Mouse (Mus musculus) thymus, adult 2 months (tissue): ENCODE data around the gene Sgms1. TPM values are rescaled to one million over a fixed set of nuclear protein-coding genes. Genes with fewer than 3 reads are reported as not detected.

Experiments
- DNase-seq: peaks from one replicate; pipeline ENCODE4 v3.0.0; 2021
- H3K27ac ChIP-seq: fragments of 200-500 bp; 2 replicates; pipeline ENCODE4 v1.5.1; 2012; ENCODE audit warnings: low read length, control low read depth; ENCODE audit not compliant: control insufficient read depth, insufficient read depth
- H3K27me3 ChIP-seq: fragments of 200-500 bp; 2 replicates; pipeline ENCODE4 v1.6.1; 2012; ENCODE audit warnings: mild to moderate bottlenecking, low read length, moderate library complexity, mixed read lengths; ENCODE audit not compliant: control insufficient read depth, insufficient read depth
- H3K36me3 ChIP-seq: fragments of 200-500 bp; 2 replicates; pipeline ENCODE4 v1.6.1; 2012; ENCODE audit warnings: mild to moderate bottlenecking, low read length, moderate library complexity; ENCODE audit not compliant: control insufficient read depth, insufficient read depth
- H3K4me1 ChIP-seq: fragments of 200-500 bp; replicated peaks from 2 replicates; pipeline ENCODE4 v1.6.1; 2012; ENCODE audit warnings: low read length; ENCODE audit not compliant: control insufficient read depth, insufficient read depth
- H3K4me3 ChIP-seq: fragments of 200-500 bp; 2 replicates; pipeline ENCODE4 v1.5.1; 2012; ENCODE audit warnings: mild to moderate bottlenecking, low read length, control low read depth, moderate library complexity; ENCODE audit not compliant: control insufficient read depth, insufficient read depth
- CTCF ChIP-seq: fragments of 200-500 bp; IDR thresholded peaks from 2 replicates; pipeline ENCODE4 v1.5.1; 2012; ENCODE audit warnings: mild to moderate bottlenecking, control low read depth, low read length, moderate library complexity, borderline replicate concordance; ENCODE audit not compliant: control insufficient read depth, poor library complexity, insufficient read depth; ENCODE audit errors: extremely low read depth
- POLR2A ChIP-seq: fragments of 200-500 bp; IDR thresholded peaks from 2 replicates; pipeline ENCODE4 v1.6.1; 2012; ENCODE audit warnings: mild to moderate bottlenecking, low read length, control low read depth, moderate library complexity; ENCODE audit not compliant: control insufficient read depth, poor library complexity, insufficient read depth; ENCODE audit errors: extremely low read depth
- WGBS: fragments of 180-500 bp; shearing (Covaris S2); methylation state at CpG from one replicate; pipeline ENCODE4 v1.1.7; 2018; 5-methylcytosine and 5-hydroxymethylcytosine counted together
- polyA plus RNA-seq: library from polyadenylated mRNA; depleted of rRNA; stranded (reverse); fragments of >200 nt; gene quantifications from 2 replicates; pipeline ENCODE4 v1.2.3, GENCODE M21; 2012

The Sgms1 gene
- polyA plus RNA-seq, 1 experiment: 7.4 TPM

DNA sequence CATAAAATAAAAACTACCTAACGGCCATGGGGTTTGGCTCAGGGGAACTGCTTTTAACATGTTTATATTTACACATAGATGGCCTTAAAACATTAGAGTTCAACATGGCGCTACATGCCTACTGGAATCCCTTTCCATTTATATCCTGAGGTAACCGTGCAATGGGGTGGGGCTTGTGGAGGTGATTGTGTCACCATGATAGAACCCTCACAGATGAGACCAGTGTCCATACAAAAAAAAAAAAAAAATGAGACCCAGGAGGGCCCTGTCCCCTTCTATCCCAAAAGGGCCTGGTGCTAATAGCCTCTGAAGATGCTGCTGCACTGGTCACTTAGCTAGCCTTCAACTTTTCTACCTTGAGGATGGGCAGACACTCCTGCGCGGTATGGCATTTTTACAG, 207.0 kb downstream of the Sgms1 start:
- Histone ChIP-seq H3K27me3 (no peaks in the 10 kb centered on the region), H3K36me3 (no peaks in the 10 kb centered on the region), H3K27ac (no peak overlapping the region), H3K4me1 (peaks cover 14% of the 10 kb centered on the region), H3K4me3 (no peak overlapping the region)
- 98% methylated on average over 5 of the region's 5 CpGs for WGBS
- no peak for DNase-seq
- TF ChIP-seq CTCF: no peak
- no peak for TF ChIP-seq POLR2A

DNA sequence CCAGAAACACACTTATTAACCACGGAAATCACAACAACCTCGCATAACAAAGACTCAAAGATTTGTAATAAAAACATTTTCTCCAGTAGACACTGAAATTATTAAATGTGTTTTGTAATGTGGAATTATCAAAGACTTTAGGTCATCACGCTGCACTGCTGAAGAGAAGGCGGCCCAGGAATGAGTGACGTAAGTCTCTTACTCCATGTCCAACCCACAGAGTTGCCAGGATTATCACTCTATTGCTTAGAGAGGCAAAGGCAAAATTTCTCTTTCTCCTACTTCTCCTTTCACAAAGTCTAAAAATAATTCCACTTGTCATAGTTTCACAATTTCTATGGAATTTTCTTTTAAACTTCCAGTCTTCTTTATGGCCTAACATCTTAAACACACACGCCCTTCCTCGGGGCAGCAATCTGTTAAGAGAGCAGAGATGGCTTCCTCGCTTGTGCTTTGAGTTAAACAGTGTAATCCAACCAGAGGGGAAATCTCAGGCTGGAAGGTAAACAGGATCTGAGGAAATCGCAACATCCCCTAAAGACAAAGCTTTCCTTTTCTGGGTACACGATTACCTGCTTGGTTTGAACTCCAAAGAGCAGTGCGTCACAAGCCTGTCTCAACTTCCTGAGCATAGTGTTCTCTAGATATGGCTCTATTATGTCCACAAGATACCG, 207.7 kb downstream of the Sgms1 start:
- Histone ChIP-seq H3K4me3 (no peak overlapping the region), H3K27ac (no peak overlapping the region), H3K27me3 (no peaks in the 10 kb centered on the region), H3K4me1 (peaks cover 11% of the 10 kb centered on the region), H3K36me3 (no peaks in the 10 kb centered on the region)
- TF ChIP-seq POLR2A (no peak), CTCF (no peak)
- DNase-seq: no peak
- WGBS: 90% methylated on average over 12 of the region's 12 CpGs

DNA sequence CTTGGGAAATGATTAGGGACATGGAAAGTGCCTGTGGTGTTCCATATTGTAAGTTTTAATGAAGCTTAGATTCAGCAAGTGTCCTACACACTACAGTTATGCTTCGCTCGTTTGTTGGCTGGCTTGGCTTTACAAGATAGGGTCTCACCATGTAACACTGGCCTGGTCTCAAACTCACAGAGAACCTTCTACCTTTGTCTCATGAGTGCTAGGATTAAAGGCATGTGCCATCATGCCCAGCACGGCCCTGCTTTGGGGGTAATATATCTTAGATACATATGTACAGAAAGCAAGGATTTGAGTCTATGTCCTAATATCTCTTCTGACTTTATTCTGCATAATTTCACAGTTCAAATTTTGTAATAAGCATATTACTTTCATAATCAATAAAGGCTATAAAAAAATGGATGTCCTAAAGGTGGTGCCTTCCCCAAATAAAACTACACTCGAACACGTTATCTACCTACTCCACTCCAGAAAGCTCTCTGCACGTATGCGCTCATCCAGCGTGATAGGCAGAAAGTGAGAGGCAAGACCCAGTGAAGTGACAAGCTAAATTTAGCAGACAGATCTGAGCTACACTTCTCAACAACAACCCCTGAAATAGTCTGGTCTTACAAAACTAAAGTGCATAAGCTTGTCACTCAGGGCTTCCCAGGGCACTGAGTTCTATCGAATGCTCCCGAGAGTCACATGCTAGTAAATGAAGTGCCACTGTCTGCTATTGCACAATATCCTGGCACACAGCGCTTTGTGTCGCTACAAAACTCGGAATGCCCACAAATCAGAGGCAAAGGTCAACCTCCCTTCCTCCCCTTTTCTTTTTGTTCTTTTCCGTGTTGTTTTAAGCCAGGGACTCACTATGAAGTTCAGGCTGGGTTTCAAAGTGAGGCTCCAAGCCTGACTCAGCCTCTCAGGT, 208.5 kb downstream of the Sgms1 start:
- WGBS: 77% methylated on average over 14 of the region's 14 CpGs
- no peak for DNase-seq
- Histone ChIP-seq H3K27ac (no peak overlapping the region), H3K4me1 (peaks cover 5% of the 10 kb centered on the region), H3K36me3 (no peaks in the 10 kb centered on the region), H3K4me3 (no peak overlapping the region), H3K27me3 (no peaks in the 10 kb centered on the region)
- no peak for TF ChIP-seq CTCF
- TF ChIP-seq POLR2A: no peak

DNA sequence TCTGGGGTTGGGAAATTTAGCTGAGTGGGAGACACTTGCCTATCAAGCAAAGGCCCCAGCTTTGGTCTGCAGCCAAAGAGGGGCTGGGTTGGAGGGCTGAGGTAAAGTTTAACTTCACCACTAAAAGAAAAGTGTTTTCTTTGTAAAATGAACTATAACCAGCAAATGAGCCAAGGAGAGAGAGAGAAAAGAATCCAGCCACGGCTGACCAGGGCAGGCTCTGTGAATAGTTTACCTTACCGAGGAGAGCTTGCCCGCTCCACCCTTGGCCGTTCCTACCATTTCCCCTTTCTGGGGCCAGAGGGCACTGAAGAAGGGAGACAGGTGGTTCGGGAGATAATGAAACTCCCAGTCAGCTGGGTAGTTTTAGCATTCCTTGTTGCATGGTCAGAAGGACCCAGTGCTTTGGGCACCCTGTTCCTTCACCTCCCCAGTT, 209.5 kb downstream of the Sgms1 start:
- Histone ChIP-seq H3K4me3 (no peak overlapping the region), H3K4me1 (peaks cover 5% of the 10 kb centered on the region), H3K36me3 (no peaks in the 10 kb centered on the region), H3K27me3 (no peaks in the 10 kb centered on the region), H3K27ac (no peak overlapping the region)
- TF ChIP-seq CTCF (no peak), POLR2A (no peak)
- 41% methylated on average over 5 of the region's 5 CpGs for WGBS
- no peak for DNase-seq

DNA sequence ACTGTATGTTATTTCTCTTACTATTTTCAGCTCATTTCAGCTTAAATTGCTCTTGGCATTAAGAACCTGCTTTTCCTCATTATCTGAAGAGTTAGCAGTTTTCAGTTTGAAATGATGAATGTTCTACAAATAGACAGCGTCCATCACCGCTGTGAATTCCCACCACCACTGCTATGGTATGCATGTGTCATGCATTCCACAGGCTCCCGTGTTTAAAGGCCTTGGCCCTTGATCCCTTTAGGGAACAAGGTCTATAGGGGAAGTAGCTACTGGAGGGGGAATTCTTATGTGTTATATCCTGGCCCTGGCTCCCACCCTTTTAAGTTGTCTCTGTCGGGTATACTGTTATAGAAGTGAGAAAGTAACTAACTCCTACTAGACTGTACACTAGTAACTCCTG, 210.0 kb downstream of the Sgms1 start:
- Histone ChIP-seq H3K36me3 (no peaks in the 10 kb centered on the region), H3K27me3 (no peaks in the 10 kb centered on the region), H3K4me3 (no peak overlapping the region), H3K27ac (no peak overlapping the region), H3K4me1 (peaks cover 5% of the 10 kb centered on the region)
- TF ChIP-seq POLR2A (no peak), CTCF (no peak)
- WGBS: 85% methylated on average over 4 of the region's 4 CpGs
- DNase-seq: no peak

DNA sequence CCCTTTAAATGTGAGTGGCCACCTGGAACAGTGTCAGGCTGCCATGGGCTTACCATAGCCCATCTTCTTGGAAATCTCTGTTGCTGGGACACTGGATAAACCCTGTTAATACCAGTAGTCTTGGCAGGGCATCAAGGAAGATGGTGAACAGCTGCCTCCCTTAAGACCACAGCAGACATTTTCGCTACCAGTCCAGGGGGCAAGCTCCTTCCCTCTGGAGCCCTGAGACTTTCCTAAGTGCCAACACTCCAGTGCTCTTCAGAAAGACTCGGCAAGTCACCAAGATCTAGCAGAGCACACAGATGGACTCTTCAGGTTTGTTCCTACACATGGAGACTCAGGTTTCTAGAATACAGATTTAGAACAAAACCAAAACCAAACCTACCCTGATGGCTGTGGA, 211.4 kb downstream of the Sgms1 start:
- Histone ChIP-seq H3K4me3 (no peak overlapping the region), H3K27ac (no peak overlapping the region), H3K36me3 (no peaks in the 10 kb centered on the region), H3K27me3 (no peaks in the 10 kb centered on the region), H3K4me1 (peaks cover 5% of the 10 kb centered on the region)
- DNase-seq: no peak
- 99% methylated on average over 2 of the region's 2 CpGs for WGBS
- no peak for TF ChIP-seq POLR2A
- TF ChIP-seq CTCF: no peak
